ENCODE assay signal across 8 mouse cellular contexts in the genomic region with DNA sequence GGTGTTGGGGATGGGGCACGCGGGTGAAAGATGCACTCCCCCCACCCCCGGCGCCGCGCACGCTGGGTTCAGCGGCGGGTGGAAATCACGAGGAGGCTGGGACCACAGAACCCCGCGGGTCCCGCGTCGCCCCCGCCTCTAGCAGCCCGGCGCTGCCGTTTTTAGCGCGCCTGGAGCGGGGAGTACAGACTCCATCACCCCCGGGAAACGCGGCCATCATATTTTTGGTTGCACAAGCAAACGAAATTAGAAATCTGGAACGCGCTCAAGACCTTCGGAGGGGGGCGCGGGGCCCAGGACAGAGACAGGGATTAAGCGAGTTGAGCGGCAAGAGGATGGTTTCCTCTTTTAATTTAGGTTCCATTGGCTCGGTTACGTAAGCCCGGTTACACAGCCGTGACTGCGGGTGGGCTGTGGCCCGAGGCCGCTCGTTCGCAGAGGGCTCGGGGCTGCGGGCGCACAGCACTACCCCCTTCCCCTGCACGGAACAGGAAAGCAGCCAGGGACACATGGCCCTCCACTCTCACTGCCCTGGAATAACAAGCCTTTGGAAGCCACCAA.
DNase-seq lines count a peak whose midpoint lies in the region; ATAC-seq and TF ChIP-seq lines count a peak whose summit lies in the region.

No protein-coding gene starts in this region.

- 2% methylated on average over 46 of the region's 46 CpGs for WGBS in thymus, adult 2 months
- under 1% methylated on average over 46 of the region's 46 CpGs for WGBS in intestine, embryonic 16.5 days
- 1% methylated on average over 46 of the region's 46 CpGs for whole genome bisulfite sequencing in liver, postnatal 0 days (ENCODE audit: insufficient replicate concordance)
- under 1% methylated on average over 46 of the region's 46 CpGs for WGBS in olfactory bulb, adult 2 months

- DNase-seq in thymus, adult 2 months, result no peak
- DNase-seq in thymus, postnatal 36 days, result no peak
- peak; percentile 53 for DNase-seq in gastrocnemius, postnatal 25 days
- no peak for DNase-seq in liver, postnatal 0 days
- no peak for DNase-seq in ovary, postnatal 14 days (ENCODE audit: low spot score)

- no peak for TF ChIP-seq EP300 in liver, postnatal 0 days (IDR thresholded peaks at IDR 0.05; ENCODE audit: low read depth)

- TF ChIP-seq POLR2A in thymus, adult 2 months (IDR thresholded peaks at IDR 0.05; ENCODE audit: control insufficient read depth, extremely low read depth, insufficient read depth, low read length, poor library complexity), result no peak
- TF ChIP-seq POLR2A in cortical plate, adult 2 months (IDR thresholded peaks at IDR 0.05; ENCODE audit: extremely low read depth, insufficient read depth, low read length), result no peak
- TF ChIP-seq POLR2A in olfactory bulb, adult 2 months (IDR thresholded peaks at IDR 0.05; ENCODE audit: insufficient read depth, low read depth, low read length), result no peak

- peak overlapping the region; percentile 30 for H3K4me3 ChIP-seq in thymus, adult 2 months (ENCODE audit: control insufficient read depth, insufficient read depth, low read length)
- H3K4me3 ChIP-seq in cortical plate, adult 2 months (ENCODE audit: insufficient read depth, low read length), result peak overlapping the region; percentile 37
- peak overlapping the region; percentile 54 for H3K4me3 ChIP-seq in intestine, embryonic 16.5 days (ENCODE audit: low read length)
- peak overlapping the region; percentile 38 for H3K4me3 ChIP-seq in liver, postnatal 0 days (ENCODE audit: low read depth, low read length)
- peak overlapping the region; percentile 51 for H3K4me3 ChIP-seq in olfactory bulb, adult 2 months (ENCODE audit: insufficient read depth, low read depth, low read length)

- peak overlapping the region; percentile 54 for H3K9ac ChIP-seq in intestine, embryonic 16.5 days (ENCODE audit: low read depth, low read length)
- H3K9ac ChIP-seq in liver, postnatal 0 days (replicated peaks), result peak overlapping the region; percentile 26; the same call in 1 of the 2 replicates

- no peaks in the 10 kb centered on the region; the same call in 1 of the 2 replicates for H3K27me3 ChIP-seq in thymus, adult 2 months (ENCODE audit: control insufficient read depth, insufficient read depth, low read length)
- H3K27me3 ChIP-seq in intestine, embryonic 16.5 days (replicated peaks; ENCODE audit: control insufficient read depth, insufficient read depth, low read length), result no peaks in the 10 kb centered on the region
- peaks cover 16% of the 10 kb centered on the region; the same call in 1 of the 2 replicates for H3K27me3 ChIP-seq in liver, postnatal 0 days (ENCODE audit: insufficient read depth, low read length)

- TF ChIP-seq CTCF in thymus, adult 2 months (IDR thresholded peaks at IDR 0.05; ENCODE audit: borderline replicate concordance, control insufficient read depth, extremely low read depth, insufficient read depth, low read length, poor library complexity), result no peak
- no peak for TF ChIP-seq CTCF in cortical plate, adult 2 months (IDR thresholded peaks at IDR 0.05; ENCODE audit: extremely low read depth, insufficient read depth, low read length)
- TF ChIP-seq CTCF in liver, postnatal 0 days (IDR thresholded peaks at IDR 0.05; ENCODE audit: low read depth), result no peak
- TF ChIP-seq CTCF in olfactory bulb, adult 2 months (IDR thresholded peaks at IDR 0.05; ENCODE audit: insufficient read depth, low read depth, low read length), result no peak

- H3K36me3 ChIP-seq in thymus, adult 2 months (ENCODE audit: control insufficient read depth, insufficient read depth, low read length), result no peaks in the 10 kb centered on the region
- H3K36me3 ChIP-seq in intestine, embryonic 16.5 days (ENCODE audit: control insufficient read depth, insufficient read depth, low read length), result no peaks in the 10 kb centered on the region
- H3K36me3 ChIP-seq in liver, postnatal 0 days (replicated peaks; ENCODE audit: insufficient read depth, low read length), result no peaks in the 10 kb centered on the region

- H3K9me3 ChIP-seq in intestine, embryonic 16.5 days (ENCODE audit: control insufficient read depth, low read length), result no peaks in the 10 kb centered on the region
- no peaks in the 10 kb centered on the region for H3K9me3 ChIP-seq in liver, postnatal 0 days (ENCODE audit: low read length)

- peaks cover 5% of the 10 kb centered on the region for H3K4me1 ChIP-seq in thymus, adult 2 months (replicated peaks; ENCODE audit: control insufficient read depth, insufficient read depth, low read length)
- peaks cover 7% of the 10 kb centered on the region for H3K4me1 ChIP-seq in cortical plate, adult 2 months (ENCODE audit: control insufficient read depth, insufficient read depth, low read length)
- H3K4me1 ChIP-seq in intestine, embryonic 16.5 days (ENCODE audit: control insufficient read depth, insufficient read depth, low read length), result peaks cover 12% of the 10 kb centered on the region
- H3K4me1 ChIP-seq in liver, postnatal 0 days (ENCODE audit: insufficient read depth), result peaks cover 13% of the 10 kb centered on the region
- H3K4me1 ChIP-seq in olfactory bulb, adult 2 months (ENCODE audit: control insufficient read depth, insufficient read depth, low read length), result peaks cover 40% of the 10 kb centered on the region

- peak; percentile 44 for ATAC-seq in intestine, embryonic 16.5 days
- ATAC-seq in liver, postnatal 0 days, result no peak

- peak overlapping the region; percentile 94 for H3K4me2 ChIP-seq in intestine, embryonic 16.5 days (ENCODE audit: low read depth, low read length)
- H3K4me2 ChIP-seq in liver, postnatal 0 days (ENCODE audit: low read depth, low read length), result peak overlapping the region; percentile 74

- no peak overlapping the region for H3K27ac ChIP-seq in thymus, adult 2 months (ENCODE audit: control insufficient read depth, insufficient read depth, low read length)
- peak overlapping the region; percentile 90 for H3K27ac ChIP-seq in cortical plate, adult 2 months (ENCODE audit: insufficient read depth, low read length)
- no peak overlapping the region for H3K27ac ChIP-seq in intestine, embryonic 16.5 days (ENCODE audit: low read length)
- 0 out of 2 replicates have a peak overlapping the region, but pooled peaks have one; percentile 34 for H3K27ac ChIP-seq in liver, postnatal 0 days (ENCODE audit: low read depth)
- H3K27ac ChIP-seq in olfactory bulb, adult 2 months (ENCODE audit: insufficient read depth, low read depth, low read length), result peak overlapping the region; percentile 99

Comparison
In these comparisons a context has a peak if more than half of its experiments do, and no peak if none do; other contexts are left out.
1. H3K27ac ChIP-seq: peak in cortical plate, adult 2 months (single experiment), liver, postnatal 0 days (single experiment) and olfactory bulb, adult 2 months (single experiment); none in thymus, adult 2 months (single experiment) and intestine, embryonic 16.5 days (single experiment).
2. Peak in every context shown above with its lines, with median percentiles within 50 percentile points of each other: H3K4me3 ChIP-seq.